Mouse (Mus musculus): ENCODE results near the gene D430019H16Rik.
A peak's percentile ranks its signal among the peaks of the same experiment; 100 is the strongest.

Gene D430019H16Rik

DNA sequence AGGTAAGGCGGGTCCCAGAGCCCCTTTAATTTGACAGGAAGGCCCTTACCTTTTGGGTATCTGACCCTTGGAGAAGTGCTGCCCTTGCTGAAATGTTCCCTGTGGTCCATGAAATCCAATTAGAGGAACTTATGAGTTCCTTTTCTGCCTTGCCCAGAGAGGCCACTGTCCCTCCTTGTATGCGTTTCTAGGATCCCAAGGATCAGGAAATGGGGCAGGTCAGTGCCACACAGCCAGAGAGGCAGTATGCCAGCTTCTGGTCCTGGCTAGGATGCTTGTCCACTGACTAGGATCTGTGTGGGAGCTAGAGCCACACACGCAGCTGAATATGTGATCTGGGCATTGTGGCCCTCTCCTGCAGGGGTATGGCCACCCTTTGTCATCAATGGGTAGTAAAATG, 36.6 kb downstream of the D430019H16Rik start:
- no peak for DNase-seq (ENCODE audit: low spot score in 2 of 2)

DNA sequence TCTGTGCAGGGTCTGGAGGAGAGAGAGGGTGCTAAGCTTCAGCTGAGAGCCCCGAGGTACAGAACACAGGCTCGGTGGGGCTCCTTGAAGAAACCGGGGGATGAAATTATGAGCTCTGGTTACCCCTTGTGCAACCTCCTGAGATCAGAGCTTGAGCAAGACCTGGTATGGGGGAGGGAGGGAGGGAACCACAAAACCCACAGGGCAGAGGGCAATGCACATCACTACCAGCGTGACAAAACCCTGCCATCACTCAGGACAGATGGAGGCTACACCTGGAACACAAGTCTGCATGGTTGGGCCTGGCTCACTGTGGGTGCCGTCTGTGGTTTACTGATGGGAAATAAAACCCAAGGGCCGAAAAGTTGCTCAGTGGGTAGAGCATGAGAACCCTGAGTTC, 37.1 kb downstream of the D430019H16Rik start:
- DNase-seq (ENCODE audit: low spot score in 2 of 2) = no peak

GRCm38 (mm10) chr12:105494796-105495195, 41.1 kb downstream of the D430019H16Rik start:
- peak; percentile 27 to 35 for DNase-seq (ENCODE audit: low spot score in 2 of 2)

DNA sequence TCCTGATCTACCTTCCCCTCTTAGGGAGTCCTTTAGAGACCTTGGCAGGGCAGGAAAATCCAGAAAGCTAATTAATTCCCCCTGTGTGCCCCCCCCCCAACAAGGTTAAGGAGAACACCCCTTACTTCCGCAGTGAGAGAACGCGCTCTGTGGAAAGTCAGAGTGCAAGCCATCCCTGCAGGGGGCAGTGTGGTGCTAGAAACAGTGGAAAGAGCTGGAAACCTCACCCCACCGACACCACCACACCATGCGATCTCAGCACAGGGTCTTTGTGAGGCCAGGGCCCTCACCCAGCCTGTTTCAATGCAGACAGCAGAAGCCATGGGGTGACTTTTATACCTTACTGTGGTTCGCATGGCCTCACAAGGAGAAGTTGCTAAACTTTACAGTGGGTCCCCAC, 44.2 kb downstream of the D430019H16Rik start:
- DNase-seq (ENCODE audit: low spot score in 2 of 2) = peak; percentile 53 to 73

DNA sequence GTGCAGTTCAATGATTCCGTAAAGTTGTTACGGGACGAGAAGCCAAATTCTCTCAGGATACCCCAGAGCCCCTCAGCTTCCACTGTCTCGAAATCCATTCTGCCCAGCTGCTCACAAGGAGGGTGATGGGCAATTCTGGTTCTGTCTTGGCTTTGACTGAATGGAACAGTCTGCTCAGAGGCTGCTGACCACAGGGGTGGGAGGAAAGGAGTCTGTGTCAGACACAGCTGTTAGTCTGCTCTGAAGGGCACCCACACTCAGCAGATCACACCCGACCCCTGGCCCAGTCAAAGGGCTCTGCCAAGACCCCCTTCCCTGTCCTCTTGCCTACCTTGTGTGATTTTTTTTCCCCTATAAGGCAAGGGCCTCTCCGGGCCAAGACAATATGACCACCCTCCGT, 44.8 kb downstream of the D430019H16Rik start:
- DNase-seq (ENCODE audit: low spot score in 2 of 2) = no peak

DNA sequence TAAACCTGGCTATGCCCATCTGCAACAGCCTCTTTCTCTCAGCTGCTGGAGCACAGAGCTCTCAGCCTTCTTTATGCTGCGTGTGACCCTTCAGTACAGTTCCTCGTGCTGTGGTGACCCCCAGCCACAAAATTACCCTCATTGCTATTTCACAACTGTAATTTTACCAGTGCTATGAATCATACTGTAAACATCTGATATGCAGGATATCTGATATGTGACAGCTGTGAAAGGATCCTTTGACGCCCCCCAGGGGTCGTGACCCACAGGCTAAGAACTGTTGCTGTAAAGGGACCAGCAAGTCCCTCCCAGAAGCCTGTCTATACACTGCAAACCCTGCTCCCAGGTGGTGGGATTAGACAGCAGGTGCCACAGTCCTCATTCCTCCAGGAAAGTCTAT, 45.2 kb downstream of the D430019H16Rik start:
- no peak for DNase-seq (ENCODE audit: low spot score in 2 of 2)

- no peak for DNase-seq (ENCODE audit: low spot score in 2 of 2)
These were observed 47.3 kb downstream of the D430019H16Rik start for GRCm38 (mm10) chr12:105500940-105501339.

GRCm38 (mm10) chr12:105504736-105505135, 51.1 kb downstream of the D430019H16Rik start:
- DNase-seq (ENCODE audit: low spot score in 2 of 2) = no peak

GRCm38 (mm10) chr12:105511109-105511508, 57.5 kb downstream of the D430019H16Rik start:
- no peak for DNase-seq (ENCODE audit: low spot score in 2 of 2)

DNA sequence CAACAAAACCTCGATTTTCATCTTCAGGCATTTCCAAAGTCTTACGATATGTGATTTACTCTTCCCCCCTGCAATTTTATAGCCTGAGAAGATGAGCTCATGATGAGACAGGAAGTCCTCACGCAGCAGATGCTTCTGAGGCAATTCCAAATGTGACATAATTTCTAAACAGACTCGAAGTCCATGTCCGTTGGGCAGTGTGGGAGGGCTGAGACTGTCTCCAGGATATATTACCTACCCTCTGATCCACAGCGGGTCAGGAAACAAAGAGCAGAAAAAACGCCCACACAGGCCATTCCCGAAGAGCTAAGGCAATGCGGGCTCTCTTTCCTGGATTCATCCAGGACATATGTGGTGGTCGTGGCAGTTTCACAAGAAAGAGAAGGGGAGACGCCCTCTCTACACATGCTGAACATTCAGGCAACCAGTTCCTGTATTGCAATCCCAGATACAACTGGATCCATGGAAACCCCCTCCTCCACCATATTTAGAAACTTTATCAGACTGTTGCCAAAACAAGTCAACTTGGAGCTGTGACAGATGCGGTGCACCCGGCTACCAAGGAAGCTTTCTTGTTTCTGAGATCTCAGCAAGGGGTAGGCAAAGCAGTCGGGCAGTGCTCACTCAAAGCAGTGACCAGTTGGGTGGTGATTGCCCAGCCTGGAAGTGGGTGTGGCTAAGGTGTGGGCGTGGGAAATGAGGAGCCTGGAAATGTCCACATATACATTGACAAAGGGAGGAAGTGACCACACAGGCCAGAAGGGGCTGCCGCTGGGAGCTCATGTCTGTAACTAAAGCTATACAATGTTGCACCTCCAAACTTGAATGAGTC, 58.2 kb downstream of the D430019H16Rik start:
- DNase-seq (ENCODE audit: low spot score in 2 of 2) = no peak

GRCm38 (mm10) chr12:105514111-105514510, 60.5 kb downstream of the D430019H16Rik start:
- DNase-seq (ENCODE audit: low spot score in 2 of 2) = no peak

DNA sequence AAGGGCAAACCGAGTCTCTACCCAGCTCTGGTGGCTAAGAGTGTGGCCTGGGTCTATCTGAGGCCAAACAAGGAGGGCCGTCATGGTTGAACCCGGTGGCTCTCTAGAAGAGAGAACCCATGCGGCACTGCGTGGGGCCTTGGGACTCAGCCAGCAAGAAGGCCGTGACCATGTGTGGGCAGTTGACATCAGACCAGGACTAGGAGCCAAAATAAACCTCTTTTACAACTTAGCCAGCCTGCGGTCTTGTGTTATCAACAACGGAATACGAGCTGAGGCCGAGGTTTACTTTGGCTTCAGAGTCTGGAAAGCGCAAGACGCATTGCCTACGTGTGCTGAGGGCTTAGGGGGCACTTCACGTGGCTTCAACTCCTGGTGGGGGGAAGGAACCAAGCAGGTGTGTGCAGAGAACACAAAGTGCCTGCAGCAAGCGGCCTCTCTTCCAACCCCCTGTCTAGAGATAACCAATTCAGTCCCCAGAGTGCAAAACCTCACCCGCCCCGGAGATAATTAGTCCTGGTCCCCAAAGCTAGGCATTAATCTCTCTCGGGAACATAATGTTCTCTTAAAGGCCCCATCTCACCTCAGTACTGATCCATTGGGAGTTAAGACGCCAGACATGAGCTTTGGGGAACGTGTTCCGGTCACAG, 63.5 kb downstream of the D430019H16Rik start:
- DNase-seq (ENCODE audit: low spot score in 2 of 2) = peak; percentile 24 to 41

GRCm38 (mm10) chr12:105519851-105520250, 66.2 kb downstream of the D430019H16Rik start:
- peak in 1 of 2 experiments; percentile 46 for DNase-seq (ENCODE audit: low spot score in 2 of 2)

DNA sequence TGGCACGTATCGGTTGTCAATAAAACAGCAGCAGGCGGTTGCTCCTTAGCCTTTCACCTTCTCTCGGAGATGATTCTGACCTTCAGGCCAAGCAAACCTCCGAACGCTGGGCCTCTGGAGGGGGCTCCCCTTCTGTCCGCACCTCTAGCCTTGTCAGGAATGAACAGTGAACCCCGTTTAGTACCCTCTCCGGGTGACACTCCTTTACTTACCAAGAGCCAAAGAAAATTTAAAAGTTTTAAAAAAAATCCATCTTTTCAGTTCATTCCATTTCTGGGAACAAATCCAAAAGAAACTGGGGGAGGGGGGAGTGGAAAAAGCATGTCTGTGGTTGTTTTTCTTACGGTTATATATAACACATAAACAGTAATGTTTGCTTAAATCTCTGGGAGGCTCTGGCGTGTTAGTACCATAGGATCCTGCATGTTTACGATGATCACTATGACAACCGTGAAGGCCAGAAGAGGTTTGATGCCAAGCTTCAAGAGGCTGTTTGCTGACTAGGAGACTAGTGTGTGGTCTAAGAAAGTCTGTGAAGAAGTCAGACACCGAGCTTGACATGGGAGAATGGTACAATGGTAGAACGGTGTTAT, 67.6 kb downstream of the D430019H16Rik start:
- no peak for DNase-seq (ENCODE audit: low spot score in 2 of 2)

GRCm38 (mm10) chr12:105523737-105524136, 70.1 kb downstream of the D430019H16Rik start:
- DNase-seq (ENCODE audit: low spot score in 2 of 2) = peak in 1 of 2 experiments; percentile 48

- no peak for DNase-seq (ENCODE audit: low spot score in 2 of 2)
These were observed 72.5 kb downstream of the D430019H16Rik start for GRCm38 (mm10) chr12:105526186-105526585.

DNA sequence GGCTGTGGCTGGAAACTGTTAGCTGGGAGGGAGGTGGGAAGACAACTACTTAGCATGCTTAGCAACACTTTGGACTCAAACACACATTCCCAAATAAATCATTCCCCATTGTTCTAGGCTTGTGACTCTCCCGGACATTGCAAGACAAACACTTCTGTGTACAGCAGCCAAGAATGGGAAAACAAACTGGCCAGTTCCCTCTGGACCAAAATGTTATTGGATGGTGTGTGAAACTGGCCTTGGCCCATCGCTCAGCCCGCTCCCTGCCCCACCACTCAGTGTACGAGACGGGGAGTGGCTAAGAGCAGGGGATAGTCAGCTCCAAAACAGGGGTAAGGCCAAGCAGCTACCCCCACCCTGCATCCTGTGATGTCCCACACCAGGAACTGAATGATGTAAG, 73.2 kb downstream of the D430019H16Rik start:
- DNase-seq (ENCODE audit: low spot score in 2 of 2) = peak; percentile 71 to 83

DNA sequence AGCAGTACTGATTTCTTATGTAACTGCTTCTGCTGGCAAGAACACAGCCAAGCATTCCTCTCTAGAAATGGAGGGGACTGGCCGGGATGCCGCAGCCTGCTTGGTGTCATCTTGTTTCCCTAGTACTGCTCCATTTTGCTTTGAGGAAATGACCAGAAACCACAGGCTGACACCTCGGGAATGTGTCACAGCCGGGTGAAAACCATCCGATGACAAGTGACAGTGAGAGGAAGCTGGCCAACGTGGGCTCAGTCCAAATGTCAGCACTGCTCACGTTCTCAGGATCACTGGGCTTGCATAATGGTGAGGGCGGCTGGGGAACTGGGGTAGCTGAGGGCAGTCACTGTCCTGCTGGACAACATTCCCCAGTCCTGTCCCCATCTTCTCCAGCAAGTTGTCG, 75.9 kb downstream of the D430019H16Rik start:
- DNase-seq (ENCODE audit: low spot score in 2 of 2) = peak in 1 of 2 experiments; percentile 36

- DNase-seq (ENCODE audit: low spot score in 2 of 2) = peak in 1 of 2 experiments; percentile 48
These were observed 78.2 kb downstream of the D430019H16Rik start for GRCm38 (mm10) chr12:105531724-105532371.

DNA sequence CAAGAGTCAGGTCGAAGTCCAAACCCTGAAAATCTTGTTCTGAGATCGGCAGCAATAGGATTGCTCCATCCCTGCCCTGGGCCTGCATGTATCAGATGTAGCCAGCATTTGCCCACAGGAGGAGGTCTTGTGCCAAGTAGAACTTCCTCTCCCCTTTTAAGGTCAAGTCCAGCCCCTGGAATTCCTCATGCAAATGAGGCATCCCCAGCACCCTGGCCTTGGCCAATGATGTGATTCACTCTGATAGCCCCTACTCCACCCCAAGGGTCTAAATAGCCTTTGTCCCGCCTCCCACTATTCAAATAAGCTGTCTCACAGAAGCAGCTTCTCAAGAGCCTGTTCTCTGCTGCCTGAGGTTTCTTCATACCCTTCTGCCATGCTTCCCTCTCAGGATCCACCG, 81.2 kb downstream of the D430019H16Rik start:
- no peak for DNase-seq (ENCODE audit: low spot score in 2 of 2)

DNA sequence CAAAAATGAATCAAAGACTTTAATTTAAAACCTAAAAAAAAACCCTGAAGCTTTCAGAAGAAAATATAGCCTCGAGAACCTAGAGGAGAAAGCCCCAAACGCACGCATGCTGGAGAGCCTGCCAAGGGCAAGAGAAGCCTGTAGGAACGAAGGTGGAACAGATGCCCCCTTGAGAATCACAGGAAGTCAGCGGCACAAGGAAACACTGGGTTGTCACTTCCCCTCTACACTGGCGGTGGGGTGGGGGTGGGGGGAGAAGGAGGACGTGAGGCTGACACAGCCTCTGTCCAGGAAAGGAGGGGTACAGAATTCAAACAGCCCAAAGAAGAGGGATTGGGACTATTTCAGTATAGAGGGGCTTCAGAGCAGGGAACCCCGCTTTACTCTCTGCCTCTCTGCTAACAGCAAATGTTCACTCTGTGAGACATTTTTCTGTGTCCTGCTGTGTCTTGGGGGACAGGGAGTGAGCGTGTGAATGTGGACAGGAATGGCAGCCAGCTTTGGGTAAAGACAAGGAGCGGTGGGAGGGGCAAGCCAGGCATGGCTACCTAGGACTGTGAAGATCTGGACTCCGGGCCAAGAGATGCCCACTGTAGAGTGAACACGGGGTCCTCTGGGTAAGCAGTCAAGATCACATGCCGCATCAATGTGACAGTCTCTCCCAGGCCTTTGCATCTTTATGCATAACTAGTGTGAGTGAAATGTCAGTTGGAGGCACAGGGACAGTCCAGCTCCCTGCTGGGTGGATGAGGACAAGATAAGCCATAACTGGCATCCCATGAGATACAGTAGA, 82.5 kb downstream of the D430019H16Rik start:
- DNase-seq (ENCODE audit: low spot score in 2 of 2) = no peak

All from heart, adult 9 months (tissue).